Mouse (Mus musculus) spleen, adult 2 months (tissue): ENCODE measurements around the gene Gm20388. TPM values are rescaled to one million over a fixed set of nuclear protein-coding genes. Genes with fewer than 3 reads are reported as not detected.

Experiments used
- DNase-seq, 2 experiments: peaks; one replicate each; pipeline versions ENCODE4 v3.0.0 to v3.0.0-alpha.2; 2012 to 2021; ENCODE audit warnings: low spot score in 2 of 2, low read depth in 1 of 2
- H3K27ac ChIP-seq: fragments of 200-500 bp; 2 replicates; pipeline ENCODE4 v1.5.1; 2012; ENCODE audit warnings: low read length, inconsistent platforms; ENCODE audit not compliant: insufficient read depth
- H3K27me3 ChIP-seq: fragments of 200-500 bp; 2 replicates; pipeline ENCODE4 v1.6.1; 2012; ENCODE audit warnings: mild to moderate bottlenecking, moderate library complexity, low read length, inconsistent platforms; ENCODE audit not compliant: control insufficient read depth, insufficient read depth
- H3K36me3 ChIP-seq: fragments of 200-500 bp; 2 replicates; pipeline ENCODE4 v1.6.1; 2012; ENCODE audit warnings: mild to moderate bottlenecking, low read length, inconsistent platforms; ENCODE audit not compliant: control insufficient read depth, insufficient read depth
- H3K4me1 ChIP-seq: fragments of 200-500 bp; 2 replicates; pipeline ENCODE4 v1.6.1; 2011; ENCODE audit warnings: inconsistent platforms; ENCODE audit not compliant: control insufficient read depth, insufficient read depth, insufficient read length
- H3K4me3 ChIP-seq: fragments of 200-500 bp; 2 replicates; pipeline ENCODE4 v1.5.1; 2011; ENCODE audit warnings: mild to moderate bottlenecking, inconsistent platforms; ENCODE audit not compliant: insufficient read depth, insufficient read length; ENCODE audit errors: extremely low read depth
- CTCF ChIP-seq: fragments of 200-500 bp; IDR thresholded peaks from 2 replicates; pipeline ENCODE4 v1.5.1; 2011; ENCODE audit warnings: mild to moderate bottlenecking, inconsistent platforms; ENCODE audit not compliant: insufficient read depth, insufficient read length, insufficient replicate concordance; ENCODE audit errors: extremely low read depth
- POLR2A ChIP-seq: fragments of 200-500 bp; IDR thresholded peaks from 2 replicates; pipeline ENCODE4 v1.6.1; 2011; ENCODE audit warnings: low read depth, low read length, inconsistent platforms
- WGBS: fragments of 180-500 bp; shearing (Covaris S2); methylation state at CpG from one replicate; pipeline ENCODE4 v1.1.7; 2018; 5-methylcytosine and 5-hydroxymethylcytosine counted together
- polyA plus RNA-seq: library from polyadenylated mRNA; depleted of rRNA; stranded (reverse); fragments of >200 nt; gene quantifications from 2 replicates; pipeline ENCODE4 v1.2.3, GENCODE M21; 2012

The Gm20388 gene
- polyA plus RNA-seq, 1 experiment, result 26.1 TPM

GRCm38 (mm10) chr8:121949222-121949800, 2038.7 kb downstream of the Gm20388 start, which contains the start of gene Banp:
Gene Banp (plus strand): TSS chr8:121949750.
- no peak for TF ChIP-seq CTCF
- no peak for TF ChIP-seq POLR2A
- H3K27me3 ChIP-seq, result no peaks in the 10 kb centered on the region
- DNase-seq, result no peak
- peak within 1 kb of the TSS; percentile 95 for H3K27ac ChIP-seq
- H3K4me3 ChIP-seq, result peak within 1 kb of the TSS; percentile 90
- WGBS, result 42% methylated on average over 6 of the region's 6 CpGs
- 0 out of 2 replicates have a peak, but pooled peaks cover 2% of the 10 kb centered on the region for H3K36me3 ChIP-seq
- peaks cover 23% of the 10 kb centered on the region; the same call in 1 of the 2 replicates for H3K4me1 ChIP-seq

GRCm38 (mm10) chr8:121949941-121950748, 2039.5 kb downstream of the Gm20388 start:
- no peaks in the 10 kb centered on the region for H3K27me3 ChIP-seq
- peak overlapping the region; percentile 95 for H3K27ac ChIP-seq
- peak overlapping the region; percentile 90 for H3K4me3 ChIP-seq
- peaks cover 25% of the 10 kb centered on the region; the same call in 1 of the 2 replicates for H3K4me1 ChIP-seq
- under 1% methylated on average over 64 of the region's 66 CpGs for WGBS
- TF ChIP-seq CTCF (no peak), POLR2A (peak; percentile 77)
- peaks cover 3% of the 10 kb centered on the region; the same call in 1 of the 2 replicates for H3K36me3 ChIP-seq
- peak; percentile 98 for DNase-seq

- peak overlapping the region; percentile 90 for H3K4me3 ChIP-seq
- DNase-seq, result peak; percentile 29 to 52
- H3K4me1 ChIP-seq, result peaks cover 25% of the 10 kb centered on the region; the same call in 1 of the 2 replicates
- WGBS, result under 1% methylated on average over 97 of the region's 97 CpGs
- H3K27me3 ChIP-seq, result no peaks in the 10 kb centered on the region
- H3K27ac ChIP-seq, result peak overlapping the region; percentile 79
- peaks cover 4% of the 10 kb centered on the region; the same call in 1 of the 2 replicates for H3K36me3 ChIP-seq
- TF ChIP-seq CTCF (no peak), POLR2A (no peak)
These were observed 2040.4 kb downstream of the Gm20388 start for GRCm38 (mm10) chr8:121950749-121951655.

GRCm38 (mm10) chr8:121951656-121952009, 2041.0 kb downstream of the Gm20388 start:
- no peak for DNase-seq
- Histone ChIP-seq H3K4me3 (peak overlapping the region; percentile 90; the same call in 1 of the 2 replicates), H3K27me3 (no peaks in the 10 kb centered on the region), H3K4me1 (peaks cover 25% of the 10 kb centered on the region; the same call in 1 of the 2 replicates), H3K27ac (no peak overlapping the region), H3K36me3 (peaks cover 4% of the 10 kb centered on the region; the same call in 1 of the 2 replicates)
- TF ChIP-seq POLR2A, result no peak
- no peak for TF ChIP-seq CTCF
- 22% methylated on average over 7 of the region's 7 CpGs for WGBS

GRCm38 (mm10) chr8:121952122-121952521, 2041.5 kb downstream of the Gm20388 start:
- H3K27me3 ChIP-seq, result no peaks in the 10 kb centered on the region
- peaks cover 4% of the 10 kb centered on the region; the same call in 1 of the 2 replicates for H3K36me3 ChIP-seq
- H3K4me3 ChIP-seq, result no peak overlapping the region
- DNase-seq, result no peak
- no peak for TF ChIP-seq CTCF
- TF ChIP-seq POLR2A, result no peak
- peaks cover 25% of the 10 kb centered on the region; the same call in 1 of the 2 replicates for H3K4me1 ChIP-seq
- H3K27ac ChIP-seq, result no peak overlapping the region

GRCm38 (mm10) chr8:121952800-121953199, 2042.2 kb downstream of the Gm20388 start:
- H3K27me3 ChIP-seq, result no peaks in the 10 kb centered on the region
- H3K27ac ChIP-seq, result no peak overlapping the region
- H3K4me1 ChIP-seq, result peaks cover 22% of the 10 kb centered on the region; the same call in 1 of the 2 replicates
- whole genome bisulfite sequencing, result 57% methylated on average over 7 of the region's 7 CpGs
- H3K4me3 ChIP-seq, result no peak overlapping the region
- peaks cover 4% of the 10 kb centered on the region; the same call in 1 of the 2 replicates for H3K36me3 ChIP-seq
- DNase-seq, result no peak
- no peak for TF ChIP-seq POLR2A
- TF ChIP-seq CTCF, result no peak
